Comparison of ENCODE assay signal across 8 mouse cellular contexts in genomic region chr9:114562031-114562918, GRCm38 (mm10). TPM values are rescaled to one million over a fixed set of nuclear protein-coding genes. Genes with fewer than 3 reads are reported as not detected.
DNase-seq lines count a peak whose midpoint lies in the region; ATAC-seq and TF ChIP-seq lines count a peak whose summit lies in the region.

No protein-coding gene starts in this region.

- H3K4me2 ChIP-seq in lung, embryonic 14.5 days: peak overlapping the region; percentile 88
- H3K4me2 ChIP-seq in forebrain, embryonic 11.5 days (ENCODE audit: low read depth, low read length, severe bottlenecking): peak overlapping the region; percentile 92
- H3K4me2 ChIP-seq in neural tube, embryonic 14.5 days (ENCODE audit: low read depth, low read length): peak overlapping the region; percentile 79

- H3K27ac ChIP-seq in lung, embryonic 14.5 days (ENCODE audit: low read depth): peak overlapping the region; percentile 93
- H3K27ac ChIP-seq in forebrain, embryonic 11.5 days (ENCODE audit: low read depth, low read length): 0 out of 2 replicates have a peak overlapping the region, but pooled peaks have one; percentile 31
- peak overlapping the region; percentile 100 for H3K27ac ChIP-seq in limb, embryonic 10.5 days
- H3K27ac ChIP-seq in neural tube, embryonic 14.5 days (ENCODE audit: low read depth, low read length): no peak overlapping the region

- intact Hi-C loops in left cerebral cortex, postnatal 25 days (cut with DNase I): no loop called here

- peaks cover 21% of the 10 kb centered on the region for H3K27me3 ChIP-seq in lung, embryonic 14.5 days (ENCODE audit: insufficient read depth, low read length)
- H3K27me3 ChIP-seq in forebrain, embryonic 11.5 days (ENCODE audit: control insufficient read depth, insufficient read depth, low read length): peaks cover 11% of the 10 kb centered on the region
- H3K27me3 ChIP-seq in limb, embryonic 10.5 days (ENCODE audit: low read depth, poor library complexity, severe bottlenecking): no peaks in the 10 kb centered on the region
- peaks cover 19% of the 10 kb centered on the region for H3K27me3 ChIP-seq in neural tube, embryonic 14.5 days (ENCODE audit: control insufficient read depth, insufficient read depth, low read length)

- H3K36me3 ChIP-seq in lung, embryonic 14.5 days (ENCODE audit: insufficient read depth): no peaks in the 10 kb centered on the region
- no peaks in the 10 kb centered on the region for H3K36me3 ChIP-seq in forebrain, embryonic 11.5 days (ENCODE audit: control insufficient read depth, insufficient read depth, low read length)
- no peaks in the 10 kb centered on the region; the same call in 1 of the 2 replicates for H3K36me3 ChIP-seq in limb, embryonic 10.5 days
- H3K36me3 ChIP-seq in neural tube, embryonic 14.5 days (ENCODE audit: control insufficient read depth, insufficient read depth, low read length): no peaks in the 10 kb centered on the region

- WGBS in lung, embryonic 14.5 days: under 1% methylated on average over 93 of the region's 101 CpGs
- under 1% methylated on average over 95 of the region's 101 CpGs for WGBS in forebrain, embryonic 11.5 days
- WGBS in limb, embryonic 10.5 days: under 1% methylated on average over 92 of the region's 101 CpGs
- WGBS in neural tube, embryonic 14.5 days: 1% methylated on average over 52 of the region's 101 CpGs

- ATAC-seq in lung, embryonic 14.5 days (ENCODE audit: insufficient read depth): 0 out of 2 replicates have a peak, but pooled peaks have one; percentile 12
- ATAC-seq in forebrain, embryonic 11.5 days (replicated peaks; ENCODE audit: low FRiP score): peak; percentile 25
- ATAC-seq in neural tube, embryonic 14.5 days (ENCODE audit: low read depth): no peak

- DNase-seq in lung, embryonic 14.5 days: peak; percentile 54
- no peak for DNase-seq in lung, postnatal 10 days
- peak; percentile 74 for DNase-seq in forebrain, embryonic 11.5 days (ENCODE audit: low spot score)
- peak; percentile 79 for DNase-seq in limb, embryonic 10.5 days (ENCODE audit: low spot score)
- DNase-seq in left cerebral cortex, postnatal 25 days (ENCODE audit: low spot score in 2 of 2): no peak
- DNase-seq in B cell, adult 2 months: no peak
- DNase-seq in left cerebral cortex, adult 11 months (ENCODE audit: low spot score): no peak

- H3K4me1 ChIP-seq in lung, embryonic 14.5 days (ENCODE audit: insufficient read depth): peaks cover 3% of the 10 kb centered on the region; the same call in 1 of the 2 replicates
- peaks cover 9% of the 10 kb centered on the region for H3K4me1 ChIP-seq in forebrain, embryonic 11.5 days (replicated peaks; ENCODE audit: control insufficient read depth, insufficient read depth, low read length)
- peaks cover 55% of the 10 kb centered on the region for H3K4me1 ChIP-seq in limb, embryonic 10.5 days
- H3K4me1 ChIP-seq in neural tube, embryonic 14.5 days (ENCODE audit: control insufficient read depth, insufficient read depth, low read length): peaks cover 16% of the 10 kb centered on the region; the same call in 1 of the 2 replicates

- no peaks in the 10 kb centered on the region for H3K9me3 ChIP-seq in lung, embryonic 14.5 days (ENCODE audit: low read depth, low read length)
- no peaks in the 10 kb centered on the region for H3K9me3 ChIP-seq in forebrain, embryonic 11.5 days (ENCODE audit: control insufficient read depth, low read length)
- no peaks in the 10 kb centered on the region for H3K9me3 ChIP-seq in limb, embryonic 10.5 days (replicated peaks)
- H3K9me3 ChIP-seq in neural tube, embryonic 14.5 days (ENCODE audit: control insufficient read depth, low read length): no peaks in the 10 kb centered on the region

- peak overlapping the region; percentile 71 for H3K4me3 ChIP-seq in lung, embryonic 14.5 days (ENCODE audit: low read depth, low read length)
- peak overlapping the region; percentile 71 for H3K4me3 ChIP-seq in forebrain, embryonic 11.5 days (ENCODE audit: low read depth, low read length)
- H3K4me3 ChIP-seq in limb, embryonic 10.5 days: peak overlapping the region; percentile 96
- H3K4me3 ChIP-seq in neural tube, embryonic 14.5 days (ENCODE audit: low read depth, low read length): peak overlapping the region; percentile 58

- H3K9ac ChIP-seq in lung, embryonic 14.5 days: peak overlapping the region; percentile 86
- H3K9ac ChIP-seq in forebrain, embryonic 11.5 days (ENCODE audit: low read length): peak overlapping the region; percentile 86
- H3K9ac ChIP-seq in neural tube, embryonic 14.5 days (replicated peaks; ENCODE audit: low read depth, low read length): peak overlapping the region; percentile 66

- no peak for TF ChIP-seq CTCF in lung, embryonic 14.5 days (IDR thresholded peaks at IDR 0.05; ENCODE audit: low read depth)

RNA-seq across cellular contexts. Expression of gene Trim71, which starts 1.9 kb away (rescaled TPM):
- polyA plus RNA-seq in lung, embryonic 14.5 days (2014; fragmentation: Nextera tagmentation; extraction: Ambion mirVana): 1.4 and 1.5 TPM in 2 replicates
- polyA plus RNA-seq in forebrain, embryonic 11.5 days (2014; fragmentation: Nextera tagmentation; extraction: Ambion mirVana): 1.5 and 1.6 TPM in 2 replicates
- 6.2 and 11.5 TPM in 2 replicates for polyA plus RNA-seq in limb, embryonic 10.5 days (2016; fragmentation: Nextera tagmentation; extraction: Ambion mirVana)
- 0.28 and 0.32 TPM in 2 replicates for polyA plus RNA-seq in neural tube, embryonic 14.5 days (2014; fragmentation: Nextera tagmentation; extraction: Ambion mirVana)
- under 1 TPM; 0.69 TPM for total RNA-seq in left cerebral cortex, postnatal 25 days (2021)

RNA-seq across cellular contexts. Expression of gene C130032M10Rik, which starts 46.8 kb away (rescaled TPM):
- 0.27 TPM in 1 of 2 replicates, not detected in the other for polyA plus RNA-seq in lung, embryonic 14.5 days (2014; fragmentation: Nextera tagmentation; extraction: Ambion mirVana)
- not detected in 2 replicates for polyA plus RNA-seq in forebrain, embryonic 11.5 days (2014; fragmentation: Nextera tagmentation; extraction: Ambion mirVana)
- polyA plus RNA-seq in limb, embryonic 10.5 days (2016; fragmentation: Nextera tagmentation; extraction: Ambion mirVana): 1.5 and 1.6 TPM in 2 replicates
- not detected in 2 replicates for polyA plus RNA-seq in neural tube, embryonic 14.5 days (2014; fragmentation: Nextera tagmentation; extraction: Ambion mirVana)
- total RNA-seq in left cerebral cortex, postnatal 25 days (2021): not detected

RNA-seq across cellular contexts. Expression of gene Ccr4, which starts 57.6 kb away (rescaled TPM):
- not detected in 2 replicates for polyA plus RNA-seq in lung, embryonic 14.5 days (2014; fragmentation: Nextera tagmentation; extraction: Ambion mirVana)
- polyA plus RNA-seq in forebrain, embryonic 11.5 days (2014; fragmentation: Nextera tagmentation; extraction: Ambion mirVana): not detected in 2 replicates
- 0.06 TPM in 1 of 2 replicates, not detected in the other for polyA plus RNA-seq in limb, embryonic 10.5 days (2016; fragmentation: Nextera tagmentation; extraction: Ambion mirVana)
- not detected in 2 replicates for polyA plus RNA-seq in neural tube, embryonic 14.5 days (2014; fragmentation: Nextera tagmentation; extraction: Ambion mirVana)
- not detected for total RNA-seq in left cerebral cortex, postnatal 25 days (2021)

Comparison
In these comparisons a context has a peak if more than half of its experiments do, and no peak if none do; other contexts are left out.
1. DNase-seq: peak in lung, embryonic 14.5 days (single experiment), forebrain, embryonic 11.5 days (single experiment) and limb, embryonic 10.5 days (single experiment); none in lung, postnatal 10 days (single experiment), left cerebral cortex, postnatal 25 days (0 of 2), B cell, adult 2 months (0 of 2) and left cerebral cortex, adult 11 months (single experiment).
2. Peak in every context shown above with its lines, with median percentiles within 50 percentile points of each other: H3K4me2 ChIP-seq, H3K4me3 ChIP-seq and H3K9ac ChIP-seq.